Mouse (Mus musculus) left cerebral cortex, adult 18-20 months (tissue): ENCODE results near the gene Lrmda. TPM values are rescaled to one million over a fixed set of nuclear protein-coding genes. Genes with fewer than 3 reads are reported as not detected.

Experiments
- DNase-seq, 2 experiments: peaks; one replicate each; pipeline ENCODE4 v3.0.0; 2021 to 2022; ENCODE audit warnings: low spot score in 2 of 2, mixed read lengths in 1 of 2
- long read RNA-seq, 2 experiments: library from polyadenylated mRNA; stranded (forward); transcript quantifications; one replicate each; pipeline ENCODE4 v2.0.0; 2021
- total RNA-seq, 2 experiments: library from RNA; stranded (reverse); gene quantifications; 2 replicates each; pipeline ENCODE4 v1.2.3; 2021

Gene Lrmda
- total RNA-seq, result 1 to 10 TPM; 1.4 to 1.7 TPM
- long read RNA-seq, experiment 1, result 0 reads
- long read RNA-seq, experiment 2, result 0 reads

DNA sequence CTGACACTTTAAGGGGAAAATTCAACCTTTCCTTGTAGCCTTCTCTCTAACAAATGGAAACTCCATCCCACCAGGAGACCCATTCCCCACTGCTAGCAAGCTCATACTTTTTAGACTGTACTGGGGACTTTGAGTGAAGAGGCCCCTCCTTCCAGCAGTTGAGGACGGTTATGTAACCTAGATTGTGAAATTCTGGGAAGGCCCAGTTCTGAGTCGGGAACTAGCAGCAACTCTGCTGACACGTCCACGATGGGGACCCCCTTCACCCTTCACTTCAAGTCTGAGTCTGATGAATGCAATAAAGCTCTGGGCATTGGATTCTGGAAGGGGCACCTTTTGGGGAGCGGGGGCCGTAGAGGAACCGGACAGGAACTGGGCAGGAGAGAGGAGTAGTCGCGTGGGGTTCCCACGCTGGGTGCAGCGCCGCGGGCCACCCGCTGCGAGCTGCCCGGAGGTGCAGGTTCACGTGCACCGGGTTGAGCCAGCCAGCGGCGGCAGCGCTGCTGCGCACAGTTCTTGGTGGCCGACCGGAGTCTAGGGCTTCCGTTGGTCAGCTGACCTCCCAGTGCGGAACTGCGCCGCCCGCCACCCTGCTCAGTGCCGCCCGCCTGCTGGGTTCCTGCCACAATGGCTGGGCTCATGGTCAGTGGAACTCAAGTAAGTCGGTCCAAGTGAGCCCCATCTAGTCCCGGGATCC lies at the start of gene Lrmda:
Lrmda (plus strand) TSS at position 461 of the 697 bp plus-strand sequence.
- peak; percentile 41 to 42 for DNase-seq

DNA sequence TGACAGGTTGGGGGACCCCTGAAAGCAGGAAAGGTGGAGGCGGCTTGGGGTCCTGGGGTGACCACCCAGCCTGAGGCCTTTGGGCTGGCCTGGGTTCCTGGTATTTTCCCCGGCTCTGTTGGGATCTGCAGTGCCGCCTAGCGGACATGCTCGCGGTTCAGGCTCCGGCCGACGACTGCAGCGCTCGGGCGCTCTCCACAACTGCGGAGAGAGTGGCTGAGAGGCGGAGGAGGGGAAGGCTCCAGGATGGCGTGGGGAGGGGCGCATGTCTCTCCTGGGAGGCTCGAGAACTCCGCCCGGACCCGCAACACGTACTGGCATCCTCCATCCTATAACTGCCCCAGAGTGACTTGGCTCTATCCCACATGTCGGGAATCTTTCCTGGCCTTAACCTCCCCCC lies 38.0 kb upstream of the Lrmda start:
- DNase-seq, result peak; percentile 62 to 77

DNA sequence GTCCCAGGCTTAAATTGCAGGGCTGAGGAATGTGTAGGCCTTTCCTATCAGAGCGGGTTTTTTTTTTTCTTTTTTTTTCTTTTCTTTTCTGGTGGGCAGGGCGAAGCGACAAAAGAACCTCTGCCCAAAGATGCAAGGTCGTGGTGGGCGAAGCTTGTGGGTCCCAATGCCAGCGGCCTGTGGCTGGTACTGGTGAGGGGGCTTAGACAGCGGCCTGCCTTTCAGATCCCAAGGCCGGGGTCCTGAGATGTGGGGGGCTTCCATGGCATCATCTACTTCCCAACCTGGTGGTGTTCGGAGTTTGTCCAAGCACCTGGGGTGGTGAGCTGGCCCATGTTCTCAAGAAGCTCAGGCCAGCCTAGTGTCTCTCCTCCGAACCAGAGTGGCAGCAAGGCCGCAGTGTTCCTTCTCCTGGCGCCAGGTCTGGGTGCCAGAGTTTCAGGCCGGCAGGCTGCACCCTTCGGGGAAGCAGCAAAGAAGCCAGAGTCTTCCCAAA lies 37.4 kb upstream of the Lrmda start:
- DNase-seq, result no peak

DNA sequence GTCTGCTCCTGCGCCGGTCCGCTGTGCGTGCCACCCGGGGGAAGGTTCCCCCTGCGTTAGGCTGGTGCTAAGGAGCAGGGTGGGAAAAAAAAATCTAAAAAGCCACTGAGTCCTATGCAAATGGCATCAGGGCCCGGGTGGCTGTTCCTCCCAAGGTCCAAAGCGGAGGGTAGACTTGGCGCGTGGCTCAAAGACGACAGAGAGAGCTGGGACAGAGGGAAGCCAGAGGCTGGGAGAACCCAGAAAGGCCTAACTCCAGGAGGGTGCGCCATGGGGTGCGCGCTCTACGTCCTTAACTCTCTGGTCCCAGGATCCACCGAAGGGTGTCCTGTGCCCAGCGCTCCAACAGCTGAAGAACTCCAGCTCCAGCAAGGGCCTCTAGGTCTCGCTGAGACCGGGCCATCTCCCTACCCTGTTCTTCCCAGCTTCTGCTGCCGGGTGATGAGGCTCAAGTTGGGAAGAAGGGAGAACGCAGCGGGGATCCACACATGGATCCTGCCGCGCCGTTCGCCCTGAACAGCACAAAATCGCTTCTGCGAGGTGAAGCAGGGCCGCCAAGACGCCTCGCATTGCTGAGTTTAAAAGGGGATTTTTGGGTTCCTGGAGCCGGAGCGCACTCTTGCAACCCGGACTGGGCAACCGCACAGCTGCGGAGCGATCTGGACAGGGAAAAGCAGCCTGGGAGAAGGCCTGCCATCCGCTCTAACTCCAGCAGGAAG lies 36.8 kb upstream of the Lrmda start:
- DNase-seq, result peak in 1 of 2 experiments; percentile 5

DNA sequence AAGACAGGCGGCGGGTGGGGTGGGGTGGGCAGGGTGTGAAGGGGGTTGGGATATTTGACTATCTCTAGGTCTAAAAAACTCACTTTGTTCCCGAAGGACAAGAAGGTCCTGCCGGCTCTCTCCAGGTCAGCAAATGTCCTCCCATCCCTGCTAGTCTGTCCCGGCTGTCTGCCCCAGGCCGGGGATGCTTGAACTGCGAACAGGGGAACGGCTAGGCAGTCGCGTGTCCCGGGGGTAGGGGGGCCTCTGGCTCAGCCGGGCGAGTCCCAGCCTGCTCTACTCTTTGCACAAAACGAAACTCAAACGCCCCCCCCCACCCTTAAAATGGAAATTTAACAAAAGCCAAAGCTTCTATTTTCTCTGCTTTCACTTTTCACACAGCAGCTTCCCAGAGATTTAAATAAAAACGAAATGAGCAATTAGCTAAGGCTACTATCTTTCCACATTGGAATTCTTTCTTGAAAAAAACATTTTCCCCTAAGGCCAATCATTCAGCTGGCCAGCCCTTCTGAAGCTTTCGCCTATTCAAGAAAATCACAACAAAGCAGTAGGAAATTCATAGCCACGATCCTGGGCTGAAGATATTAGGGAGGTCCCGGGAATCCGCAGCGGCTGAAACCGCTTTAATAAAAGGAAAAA lies 36.1 kb upstream of the Lrmda start:
- no peak for DNase-seq

DNA sequence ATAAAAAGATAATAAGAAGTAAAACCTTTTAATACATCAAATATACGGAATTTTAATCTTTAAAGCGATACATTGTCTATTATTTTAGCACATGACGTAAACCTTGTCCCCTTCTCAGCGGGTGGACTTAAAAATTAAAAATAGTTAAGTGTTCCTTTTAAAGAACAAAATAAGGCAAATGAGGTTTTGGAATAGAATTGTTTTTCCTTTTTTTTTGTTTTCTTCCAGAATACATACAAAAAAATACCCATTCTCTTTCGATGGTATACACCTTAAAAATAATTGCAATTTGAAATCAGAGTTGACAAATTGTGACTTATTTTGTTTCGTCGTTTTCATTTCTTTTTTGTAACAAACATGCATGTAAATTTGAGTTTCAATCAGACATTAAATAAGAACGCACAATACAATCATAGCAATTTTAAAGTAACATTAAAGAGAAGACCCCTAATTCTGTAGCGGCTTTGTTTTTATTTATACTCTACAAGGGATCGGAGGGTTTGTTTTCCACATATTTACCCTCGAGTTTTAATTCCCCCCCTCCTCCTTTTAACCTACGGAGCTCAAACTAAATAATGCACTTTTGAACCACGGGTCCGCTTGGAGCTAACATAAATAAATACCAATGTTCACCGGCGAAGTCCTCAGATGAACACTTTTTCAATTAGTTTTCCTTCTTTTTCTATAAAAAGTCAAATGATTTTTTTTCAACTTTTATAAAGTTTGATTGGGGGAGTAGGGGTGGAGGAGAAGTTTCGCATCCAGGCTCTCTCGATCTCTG lies 35.4 kb upstream of the Lrmda start:
- no peak for DNase-seq

DNA sequence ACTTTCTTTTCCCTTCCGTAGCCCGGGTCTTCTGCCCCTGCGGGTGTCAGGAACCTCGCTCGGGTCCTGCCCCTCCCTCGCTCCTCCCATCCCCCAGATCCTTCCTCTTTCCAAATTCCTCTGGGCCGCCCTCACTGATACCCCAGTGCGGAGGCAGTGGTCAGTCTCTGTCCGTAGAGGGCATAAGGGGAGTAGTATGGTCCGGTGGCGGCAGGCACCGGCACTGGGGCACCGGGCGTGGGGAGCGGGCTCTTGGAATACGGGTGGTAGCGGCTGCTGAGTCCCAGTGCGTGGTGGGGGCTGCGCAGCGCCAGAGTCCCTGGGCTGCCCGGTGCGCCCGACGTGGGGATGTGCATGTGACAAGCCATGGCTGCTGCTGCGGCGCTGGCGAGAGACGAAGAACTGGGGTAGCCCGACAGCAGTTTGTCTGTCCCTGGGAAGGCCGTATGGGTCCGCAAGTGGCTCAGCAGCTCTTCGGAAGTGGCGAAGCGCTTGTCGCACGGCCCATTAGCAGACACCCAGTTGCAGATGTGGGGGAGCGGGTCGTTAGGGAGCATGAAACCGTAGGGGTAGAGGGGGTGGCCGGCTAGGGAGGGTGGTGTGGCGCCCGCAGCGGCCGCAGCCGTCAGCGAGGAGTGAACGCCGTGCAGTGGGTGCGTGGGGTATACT lies 34.6 kb upstream of the Lrmda start:
- peak in 1 of 2 experiments; percentile 6 for DNase-seq

DNA sequence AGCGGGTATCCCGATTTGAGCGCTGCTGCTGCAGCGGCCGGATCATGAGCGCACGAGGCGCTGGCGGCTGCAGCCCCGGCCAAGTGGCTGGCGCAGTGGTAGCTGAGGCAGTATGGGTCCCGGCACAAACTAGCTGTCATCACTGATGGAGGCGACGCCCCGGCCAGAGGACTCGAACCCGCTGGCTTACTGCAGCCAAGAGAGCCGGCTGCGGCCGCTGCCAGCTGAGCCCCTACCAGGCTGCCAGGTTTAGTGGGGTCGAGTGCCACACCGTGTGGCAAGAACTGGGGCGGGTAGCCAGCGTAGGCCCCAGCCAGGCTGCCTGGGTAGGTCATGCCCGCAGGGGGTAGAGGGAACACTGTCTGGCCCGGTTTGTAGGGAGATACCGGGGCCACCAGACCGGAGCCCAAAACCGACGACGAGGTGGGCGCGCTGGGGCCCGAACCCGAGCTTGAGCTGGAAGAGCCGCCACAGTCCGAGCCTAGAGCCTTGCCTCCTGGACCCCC lies 34.0 kb upstream of the Lrmda start:
- no peak for DNase-seq

DNA sequence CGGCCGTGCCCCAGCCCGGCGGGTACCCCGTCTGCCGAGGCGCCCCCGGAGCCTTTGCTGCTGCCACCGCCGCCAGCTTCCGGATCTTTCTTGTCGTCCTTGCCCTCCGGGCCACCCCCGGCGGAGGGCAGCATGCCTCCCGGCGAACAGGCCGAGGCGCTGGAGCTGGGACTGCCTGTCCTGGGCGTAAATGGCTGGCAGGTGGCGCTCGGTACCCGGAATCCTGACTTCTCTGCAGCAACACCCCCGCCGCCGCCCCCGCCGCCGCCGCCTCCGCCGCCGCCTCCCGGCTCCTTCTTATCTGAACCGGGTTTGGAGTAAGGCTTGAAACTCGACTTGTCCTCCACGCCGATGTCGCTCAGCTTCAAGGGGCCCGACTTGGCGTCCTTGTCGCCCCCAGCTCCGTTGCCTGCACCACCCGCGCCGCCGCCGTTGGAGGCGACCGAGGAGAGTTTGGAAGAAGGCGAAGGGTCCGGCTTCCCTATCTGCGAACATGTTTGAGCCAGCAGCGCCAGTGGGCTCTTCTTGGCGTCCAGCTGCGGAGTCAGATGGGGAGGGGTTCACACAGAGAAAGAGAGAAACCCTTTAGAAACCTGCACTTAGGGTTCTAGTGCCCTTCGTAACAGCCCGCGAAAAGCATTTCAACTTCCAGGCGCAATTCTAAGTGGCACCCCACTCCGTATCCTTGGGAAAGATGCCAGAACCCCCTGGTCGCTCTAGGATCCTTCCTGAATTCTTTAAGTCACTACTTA lies 33.4 kb upstream of the Lrmda start:
- DNase-seq, result peak; percentile 73 to 76

DNA sequence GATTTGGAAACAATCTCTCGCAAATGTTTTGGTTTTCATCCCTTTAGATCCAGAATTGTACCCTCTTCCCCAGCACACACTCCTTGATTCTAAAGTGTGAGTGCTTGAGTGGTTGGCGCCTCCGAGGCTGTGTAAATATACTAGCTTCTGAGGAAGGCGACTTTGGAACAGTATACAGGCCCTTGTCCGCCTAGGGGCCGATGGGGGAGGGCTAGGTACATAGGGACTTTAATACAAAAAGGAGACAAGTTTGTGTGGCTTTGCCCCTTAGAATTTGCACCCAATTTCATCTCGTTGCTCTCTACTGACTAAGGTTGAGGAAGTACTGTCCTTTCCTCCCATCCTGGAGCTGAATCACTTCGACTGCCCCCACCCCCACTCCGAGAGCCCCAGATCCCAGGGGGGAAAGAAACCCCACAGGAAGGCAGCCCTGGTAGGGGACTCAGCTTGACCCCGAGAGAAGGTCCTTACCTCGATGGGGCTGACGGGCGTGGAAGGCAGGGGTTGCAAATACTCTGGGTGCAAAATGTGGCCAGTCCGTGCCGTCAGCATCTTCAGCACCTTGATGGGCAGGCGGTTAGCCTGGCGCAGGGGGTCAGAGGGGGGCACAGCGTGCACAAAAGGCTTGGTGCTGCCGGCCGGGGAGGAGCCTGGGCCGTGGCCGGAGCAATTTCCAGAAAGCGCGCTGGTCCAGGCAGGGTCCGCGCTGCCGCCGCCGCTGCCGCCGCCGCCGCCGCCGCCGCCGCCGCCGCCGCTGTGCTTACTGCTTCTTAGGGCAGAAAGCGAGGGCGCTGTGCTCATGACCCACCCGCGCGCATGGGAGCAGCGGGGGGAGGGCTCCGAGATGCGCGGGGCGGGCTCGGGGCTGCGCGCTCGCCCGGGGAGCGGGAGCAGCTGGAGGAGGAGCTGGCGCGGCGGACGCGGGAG lies 32.5 kb upstream of the Lrmda start:
- DNase-seq, result peak in 1 of 2 experiments; percentile 8

DNA sequence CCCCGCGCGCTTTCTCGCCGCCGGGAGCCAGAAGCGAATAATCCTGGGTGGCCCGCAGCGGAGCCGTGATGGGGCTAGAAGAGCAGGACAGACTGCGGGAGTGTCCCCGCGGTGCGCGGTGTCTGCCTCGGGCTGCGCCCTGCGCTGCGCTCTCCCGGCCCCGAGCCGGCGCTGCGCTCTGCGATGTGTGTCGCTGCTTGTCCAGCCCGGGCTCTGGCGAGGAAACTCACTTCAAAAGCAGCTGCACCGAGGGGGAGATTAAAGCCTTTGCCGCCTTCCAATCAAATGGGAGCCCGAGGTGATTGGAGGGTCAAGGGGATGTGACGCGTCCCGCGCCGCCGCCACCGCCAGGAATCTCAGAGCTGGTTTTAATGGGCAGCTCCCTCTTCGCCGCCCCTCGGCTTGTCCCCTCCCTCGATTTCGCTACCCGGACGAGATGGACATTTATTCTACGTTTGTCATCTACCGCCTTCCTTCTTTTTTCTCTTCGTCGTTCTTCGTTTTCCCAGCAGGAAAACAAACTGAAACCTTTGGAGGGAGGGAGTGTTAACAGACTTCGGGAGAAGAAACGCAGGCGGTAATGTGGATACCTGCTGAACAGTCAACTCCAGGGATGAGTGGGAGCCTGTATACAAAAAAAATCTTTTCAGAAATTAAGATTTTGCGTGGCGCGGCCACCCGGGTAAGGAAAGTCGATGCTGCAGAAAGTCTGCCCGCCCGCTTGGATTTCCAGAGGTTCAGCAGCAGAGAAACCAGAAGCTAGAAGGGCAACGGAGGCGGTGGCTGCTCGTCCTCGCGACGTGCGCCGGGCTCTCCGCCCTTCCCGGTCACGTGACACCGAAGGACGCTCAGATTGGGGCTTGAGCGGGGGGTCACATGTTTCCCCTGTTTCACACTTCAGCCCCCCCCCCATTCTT lies 31.6 kb upstream of the Lrmda start:
- DNase-seq, result peak; percentile 87

DNA sequence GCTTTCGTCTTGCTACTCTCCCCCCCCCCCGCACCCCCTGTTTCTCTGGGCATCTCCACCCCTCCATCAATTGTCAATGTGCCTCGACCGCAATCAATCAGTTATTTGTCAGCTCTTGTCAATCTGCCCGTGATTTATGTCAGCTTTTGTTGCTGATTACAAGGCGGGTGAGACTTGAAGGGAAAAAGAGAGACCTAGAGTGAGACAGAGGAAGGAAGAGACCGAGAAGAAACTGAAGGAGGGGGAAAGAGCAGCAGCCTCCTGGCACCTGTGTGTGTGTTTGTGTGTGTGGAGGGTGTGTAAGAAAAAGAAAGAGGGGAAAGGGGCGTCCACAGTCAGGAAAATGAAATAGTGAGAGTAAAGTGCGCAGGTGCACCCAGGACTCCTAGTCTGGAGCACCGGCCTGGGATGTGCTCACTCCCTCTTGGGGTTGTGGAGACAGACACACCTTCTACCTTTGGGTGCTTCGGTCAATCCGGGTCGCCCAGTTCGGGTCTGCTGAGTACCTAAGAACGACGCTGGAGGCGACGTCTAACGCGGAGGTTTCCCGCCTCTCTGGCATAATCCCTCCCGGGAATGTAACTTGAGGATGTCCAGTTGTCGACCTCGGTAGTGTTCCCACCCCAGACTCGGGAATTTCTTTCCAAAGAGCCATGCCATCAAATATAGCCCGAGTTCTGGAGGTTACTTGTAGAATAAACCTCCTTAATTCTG lies 30.8 kb upstream of the Lrmda start:
- peak in 1 of 2 experiments; percentile 8 for DNase-seq

DNA sequence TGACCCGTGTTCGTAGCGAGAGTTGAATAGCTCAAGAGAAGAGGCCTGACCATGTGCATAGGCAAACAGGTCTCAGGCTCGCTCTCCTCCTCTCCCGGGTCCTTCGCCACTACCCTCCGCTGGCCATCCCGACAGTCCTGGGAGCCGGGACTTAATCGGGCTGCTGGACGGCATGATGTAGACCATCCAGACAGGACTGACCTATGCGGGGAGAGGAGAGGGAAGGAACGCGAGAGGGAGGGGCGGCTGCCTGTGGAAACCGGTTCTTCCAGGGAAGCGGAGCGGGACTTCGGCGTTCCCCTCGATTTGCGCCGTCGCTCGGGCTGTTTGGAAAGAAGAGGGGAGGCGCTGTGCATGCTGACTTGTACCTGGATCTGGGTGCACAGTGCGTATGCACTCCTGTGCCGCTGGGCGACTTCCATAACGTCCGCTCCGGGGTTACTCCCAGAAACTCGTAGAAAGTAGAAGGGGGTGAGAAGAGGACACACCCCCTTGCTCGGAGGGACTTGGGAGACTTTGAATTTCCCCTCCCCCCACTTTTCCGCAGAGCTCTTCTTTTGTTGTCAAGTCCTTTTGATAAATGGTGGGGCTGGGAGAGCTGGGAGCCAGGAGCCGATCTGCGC lies 30.1 kb upstream of the Lrmda start, which contains the start of gene Zfp503:
Zfp503 (minus strand) TSS at position 311 of the 623 bp plus-strand sequence.
- DNase-seq, result peak in 1 of 2 experiments; percentile 8

DNA sequence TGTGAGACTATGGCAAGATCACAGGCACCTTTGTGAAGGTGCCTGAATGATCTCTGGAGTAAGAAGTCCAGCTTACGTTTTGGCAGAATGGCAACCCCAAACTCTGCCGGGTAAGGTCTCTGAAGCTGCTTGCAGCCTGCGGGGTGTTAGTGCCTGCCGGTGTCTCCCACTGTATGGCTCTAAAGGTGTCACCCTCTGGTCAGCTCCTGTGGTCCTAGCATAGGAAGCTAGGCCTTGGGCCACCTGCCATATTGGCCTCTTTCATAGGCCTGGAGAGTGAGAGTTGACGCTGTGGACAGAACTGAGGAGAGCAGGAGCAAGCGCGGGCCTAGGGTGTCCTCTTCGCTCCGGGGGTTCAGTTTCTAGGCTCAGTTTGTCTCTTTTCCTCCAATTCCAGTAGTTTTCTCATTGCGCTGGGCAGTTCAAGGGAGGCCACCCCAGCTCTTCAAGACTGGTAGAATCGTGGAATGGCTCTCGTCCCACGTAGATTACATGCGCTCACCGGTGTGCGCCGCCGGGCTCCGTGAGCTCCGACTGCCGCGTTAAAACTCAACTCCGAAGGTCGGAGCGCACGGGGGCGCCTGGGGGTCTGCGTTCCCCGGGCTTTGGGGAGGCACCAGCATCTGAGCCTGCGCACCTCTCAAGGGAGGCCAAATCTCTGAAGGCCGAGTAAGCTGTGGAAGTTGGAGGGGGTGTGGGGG lies 29.0 kb upstream of the Lrmda start:
- DNase-seq, result no peak

DNA sequence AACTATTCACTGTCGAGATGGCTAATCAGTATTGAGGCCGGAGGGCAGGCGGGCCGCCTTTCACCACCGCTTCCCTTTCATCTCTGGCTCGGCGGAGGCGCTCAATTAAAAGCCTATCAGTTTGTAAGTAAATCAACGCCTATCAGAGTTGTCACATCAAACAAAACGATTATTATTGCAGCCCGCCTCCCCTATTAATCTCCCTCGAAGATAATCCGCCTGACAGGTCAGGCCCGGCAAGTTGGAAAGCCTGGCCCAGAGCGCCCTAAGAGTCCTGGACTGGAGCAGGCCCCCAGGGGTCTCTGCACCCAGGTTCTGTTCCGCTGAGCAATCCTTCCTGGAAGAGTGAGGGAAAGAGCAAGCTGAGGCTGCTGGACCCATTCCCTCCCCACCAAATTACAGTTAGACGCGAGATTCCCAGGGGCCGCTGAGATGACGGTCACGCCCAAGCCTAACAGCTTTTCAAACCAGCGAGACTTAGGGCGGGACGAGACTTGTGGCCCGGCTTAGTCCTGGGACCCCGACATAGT lies 28.2 kb upstream of the Lrmda start:
- no peak for DNase-seq
